Mouse (Mus musculus) embryonic stem cell, embryonic (primary cell): ENCODE measurements around the gene Cemip.

Source experiments
- CTCF ChIA-PET, 4 experiments: fragments of 300-600 bp in 2 of 4; fragments of 350-600 bp in 2 of 4; sonication (Branson Sonifier 250); formaldehyde crosslinking; loops; one replicate each; lab custom pipeline; 2022; ENCODE audit warnings: inconsistent platforms in 2 of 4; lab: Charles Lee
- POLR2A ChIA-PET, 4 experiments: fragments of 300-600 bp in 2 of 4; fragments of 350-600 bp in 2 of 4; sonication (Branson Sonifier 250); formaldehyde crosslinking; loops; one replicate each; lab custom pipeline; 2022; ENCODE audit warnings: antibody characterized with exemption in 4 of 4, inconsistent platforms in 1 of 4; lab: Charles Lee

Gene Cemip

GRCm38 (mm10) chr7:83965181-83965580 lies 121.1 kb downstream of the Cemip start:
- ChIA-PET POLR2A (interaction anchor here in 2 of 4 experiments (0.6 to 1.1 kb wide), 2 partner anchors 30 to 53 kb away, joined by 3 read pairs; no protein-coding TSS in a partner anchor), CTCF (interaction anchor here in 1 of 4 experiments (0.8 kb wide), 1 partner anchor 122 kb away, joined by 4 read pairs; the partner anchor contains the start of gene Cemip)

GRCm38 (mm10) chr7:83952511-83952910 lies 133.8 kb downstream of the Cemip start:
- POLR2A ChIA-PET: interaction anchor here in 1 of 4 experiments (0.6 kb wide), 1 partner anchor 15 kb away, joined by 3 read pairs; no protein-coding TSS in a partner anchor
- CTCF ChIA-PET: no interaction called here

GRCm38 (mm10) chr7:83951327-83951726 lies 135.0 kb downstream of the Cemip start:
- CTCF ChIA-PET: interaction anchor here in 1 of 4 experiments (0.6 kb wide), 1 partner anchor 119 kb away, joined by 3 read pairs; no protein-coding TSS in a partner anchor
- POLR2A ChIA-PET: no interaction called here

- ChIA-PET CTCF (no interaction called here), POLR2A (interaction anchor here in 1 of 4 experiments (0.5 kb wide), 1 partner anchor 106 kb away, joined by 4 read pairs; no protein-coding TSS in a partner anchor)
Observed at GRCm38 (mm10) chr7:83949662-83950061, 136.6 kb downstream of the Cemip start.

GRCm38 (mm10) chr7:83948743-83949142 lies 137.6 kb downstream of the Cemip start:
- ChIA-PET POLR2A (no interaction called here), CTCF (interaction anchor here in 1 of 4 experiments (0.6 kb wide), 2 partner anchors 17 to 161 kb away, joined by 3 read pairs; no protein-coding TSS in a partner anchor)

GRCm38 (mm10) chr7:83941701-83942101 lies 144.6 kb downstream of the Cemip start:
- ChIA-PET POLR2A (no interaction called here), CTCF (no interaction called here)

- ChIA-PET POLR2A (no interaction called here), CTCF (no interaction called here)
Observed at GRCm38 (mm10) chr7:83940136-83940535, 146.2 kb downstream of the Cemip start.

- POLR2A ChIA-PET: interaction anchor here in 2 of 4 experiments (0.9 to 1.1 kb wide), 2 partner anchors 9 to 37 kb away, joined by 3 to 5 read pairs; no protein-coding TSS in a partner anchor
- CTCF ChIA-PET: interaction anchor here in 1 of 4 experiments (1.3 kb wide), 1 partner anchor 24 kb away, joined by 3 read pairs; no protein-coding TSS in a partner anchor
Observed at GRCm38 (mm10) chr7:83939017-83939721, 147.1 kb downstream of the Cemip start.

- POLR2A ChIA-PET: interaction anchor here in 2 of 4 experiments (1.3 to 1.8 kb wide), 3 partner anchors 19 to 222 kb away, joined by 3 to 5 read pairs (median 4); no protein-coding TSS in a partner anchor
- CTCF ChIA-PET: interaction anchor here in 1 of 4 experiments (1.2 kb wide), 1 partner anchor 11 kb away, joined by 3 read pairs; no protein-coding TSS in a partner anchor
Observed at GRCm38 (mm10) chr7:83921637-83922036, 164.7 kb downstream of the Cemip start.

- POLR2A ChIA-PET: interaction anchor here in 2 of 4 experiments (0.6 to 1.5 kb wide), 3 partner anchors 26 to 223 kb away, joined by 3 to 5 read pairs (median 4); no protein-coding TSS in a partner anchor
- CTCF ChIA-PET: interaction anchor here in 3 of 4 experiments (0.7 to 1.9 kb wide), 9 partner anchors 9 to 395 kb away, joined by 3 to 5 read pairs (median 4); partner anchors contain the start of gene Cemip (in 1 of the 3)
Observed at GRCm38 (mm10) chr7:83920241-83920640, 166.1 kb downstream of the Cemip start.

- ChIA-PET POLR2A (interaction anchor here in 3 of 4 experiments (0.6 to 5.4 kb wide), 11 partner anchors 11 to 358 kb away, joined by 3 to 38 read pairs (median 3); partner anchors contain the start of genes Cemip (in 2 of the 3) and Mesd (in 1 of the 3)), CTCF (interaction anchor here (0.5 to 2.5 kb wide), 26 partner anchors 10 to 732 kb away, joined by 3 to 30 read pairs (median 4); partner anchors contain the start of gene Cemip (in 4 of the 4))
Observed at GRCm38 (mm10) chr7:83914566-83914965, 171.7 kb downstream of the Cemip start.

GRCm38 (mm10) chr7:83913995-83914394 lies 172.3 kb downstream of the Cemip start:
- POLR2A ChIA-PET: interaction anchor here in 3 of 4 experiments (0.8 to 5.4 kb wide), 10 partner anchors 11 to 359 kb away, joined by 3 to 38 read pairs (median 3); partner anchors contain the start of genes Cemip (in 2 of the 3) and Mesd (in 1 of the 3)
- CTCF ChIA-PET: interaction anchor here (0.6 to 2.5 kb wide), 19 partner anchors 9 to 511 kb away, joined by 3 to 30 read pairs (median 4); partner anchors contain the start of gene Cemip (in 3 of the 4)

GRCm38 (mm10) chr7:83913405-83913932 lies 172.8 kb downstream of the Cemip start:
- CTCF ChIA-PET: interaction anchor here in 2 of 4 experiments (0.8 to 2.5 kb wide), 10 partner anchors 66 to 443 kb away, joined by 3 to 30 read pairs (median 4); partner anchors contain the start of gene Cemip (in 2 of the 2)
- POLR2A ChIA-PET: interaction anchor here in 3 of 4 experiments (1.1 to 5.4 kb wide), 5 partner anchors 10 to 173 kb away, joined by 3 to 38 read pairs (median 29); partner anchors contain the start of gene Cemip (in 1 of the 3)

GRCm38 (mm10) chr7:83911909-83912308 lies 174.4 kb downstream of the Cemip start:
- ChIA-PET CTCF (interaction anchor here in 1 of 4 experiments (0.6 kb wide), 1 partner anchor 177 kb away, joined by 3 read pairs; no protein-coding TSS in a partner anchor), POLR2A (interaction anchor here in 2 of 4 experiments (0.8 to 5.4 kb wide), 7 partner anchors 9 to 174 kb away, joined by 3 to 38 read pairs (median 8); partner anchors contain the start of gene Cemip (in 1 of the 2))

- CTCF ChIA-PET: interaction anchor here in 3 of 4 experiments (0.6 to 1.1 kb wide), 4 partner anchors 10 to 439 kb away, joined by 3 to 8 read pairs (median 4); no protein-coding TSS in a partner anchor
- POLR2A ChIA-PET: interaction anchor here in 2 of 4 experiments (0.7 to 4.2 kb wide), 4 partner anchors 8 to 22 kb away, joined by 3 to 35 read pairs (median 6); partner anchors contain the start of genes Mesd (in 1 of the 2) and Tlnrd1 (in 1 of the 2)
Observed at GRCm38 (mm10) chr7:83904831-83905230, 181.5 kb downstream of the Cemip start.

- CTCF ChIA-PET: interaction anchor here in 3 of 4 experiments (0.6 to 1.9 kb wide), 8 partner anchors 17 to 1111 kb away, joined by 3 to 8 read pairs (median 3); partner anchors contain the start of gene Cemip (in 1 of the 3)
- POLR2A ChIA-PET: interaction anchor here (0.5 to 7.5 kb wide), 47 partner anchors 9 to 1662 kb away, joined by 3 to 166 read pairs (median 5); partner anchors contain the start of genes Mesd (in 4 of the 4), Tlnrd1 (in 4 of the 4), Cemip (in 2 of the 4) and Stard5 (in 1 of the 4)
Observed at GRCm38 (mm10) chr7:83902296-83903145, 183.8 kb downstream of the Cemip start.
